Mouse (Mus musculus) activated CD4-positive, CD25-positive, alpha-beta regulatory T cell, adult 4 months (primary cell): ENCODE data around the gene March11. TPM values are rescaled to one million over a fixed set of nuclear protein-coding genes. Genes with fewer than 3 reads are reported as not detected.

Experiments used
- ATAC-seq: one replicate; pipeline ENCODE4 v1.8.0; 2017
- polyA plus RNA-seq, 2 experiments: library from polyadenylated mRNA; unstranded; fragments of 100-300 nt; shearing (Covaris generic); gene quantifications; one replicate each; pipeline ENCODE4 v1.2.1; 2017

March11 gene
- polyA plus RNA-seq: not detected

DNA sequence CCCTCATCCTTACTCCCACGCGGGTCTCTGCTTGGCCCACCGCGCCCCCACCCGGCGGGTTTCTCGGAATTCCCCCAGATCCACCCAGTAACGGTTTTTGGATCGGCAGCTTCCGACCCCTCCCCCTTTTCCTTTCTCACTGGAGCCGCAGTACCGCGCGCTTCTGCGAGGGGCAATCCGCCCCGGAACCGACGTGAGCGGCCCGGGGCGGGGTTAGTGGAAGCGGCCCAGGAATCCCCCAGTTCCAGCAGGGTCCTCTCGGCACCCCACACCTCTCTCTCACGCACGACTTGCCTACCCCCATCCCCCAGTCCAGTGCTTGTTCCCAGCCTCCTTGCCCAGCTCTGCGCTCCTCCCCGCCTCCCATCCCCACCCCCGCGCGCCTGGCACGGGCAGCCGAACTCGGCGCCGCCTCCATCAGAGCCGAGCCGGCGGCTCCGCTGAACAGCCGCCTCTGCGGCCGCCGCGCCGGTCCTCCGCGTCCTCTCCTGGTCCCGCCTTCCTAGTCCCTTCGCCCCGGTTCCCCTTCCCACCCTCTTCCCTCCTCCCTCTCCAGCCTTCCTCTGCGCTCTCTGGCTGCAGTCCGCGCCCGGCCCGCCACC lies at the start of gene March11:
TSS of gene March11 (plus strand) at position 420 of the 602 bp plus-strand sequence.
- no peak for ATAC-seq

DNA sequence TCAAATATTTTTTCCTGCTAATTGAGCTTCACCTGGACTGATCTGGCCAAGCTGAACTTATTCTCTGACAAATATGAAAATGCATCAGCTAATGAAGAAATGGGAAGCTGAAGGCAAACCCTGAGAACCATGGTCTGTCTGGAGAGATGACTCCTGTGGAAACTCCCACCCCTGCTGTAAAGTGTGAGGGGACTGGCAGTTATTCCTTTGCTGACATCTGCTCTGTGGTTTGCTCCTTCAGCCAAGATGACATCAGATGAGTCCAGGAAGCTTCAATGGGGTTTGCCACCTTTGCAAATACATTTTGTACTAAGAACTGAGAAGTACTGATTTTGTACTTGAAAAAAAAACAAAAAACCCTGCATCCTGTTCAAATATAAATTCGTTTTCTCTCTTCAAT lies 46.5 kb upstream of the March11 start:
- ATAC-seq: no peak

DNA sequence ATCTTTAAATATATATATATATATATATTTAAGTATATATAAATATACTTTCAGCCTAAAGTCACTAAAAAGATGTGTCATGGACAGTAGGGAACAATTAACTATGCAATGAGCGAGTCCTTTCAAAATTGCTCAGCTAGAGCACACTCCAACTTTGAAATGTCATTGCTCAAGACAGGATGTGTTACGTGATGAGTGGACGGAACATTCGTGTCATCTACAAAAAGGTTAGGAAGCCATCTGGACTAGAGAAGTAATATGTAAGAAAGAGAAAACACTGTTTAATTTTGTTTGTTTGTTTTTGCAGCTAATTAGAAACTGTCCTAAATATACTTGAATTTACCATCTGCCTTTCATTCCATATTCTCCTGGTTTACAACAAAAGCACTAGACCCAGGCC lies 39.3 kb upstream of the March11 start:
- ATAC-seq: no peak

DNA sequence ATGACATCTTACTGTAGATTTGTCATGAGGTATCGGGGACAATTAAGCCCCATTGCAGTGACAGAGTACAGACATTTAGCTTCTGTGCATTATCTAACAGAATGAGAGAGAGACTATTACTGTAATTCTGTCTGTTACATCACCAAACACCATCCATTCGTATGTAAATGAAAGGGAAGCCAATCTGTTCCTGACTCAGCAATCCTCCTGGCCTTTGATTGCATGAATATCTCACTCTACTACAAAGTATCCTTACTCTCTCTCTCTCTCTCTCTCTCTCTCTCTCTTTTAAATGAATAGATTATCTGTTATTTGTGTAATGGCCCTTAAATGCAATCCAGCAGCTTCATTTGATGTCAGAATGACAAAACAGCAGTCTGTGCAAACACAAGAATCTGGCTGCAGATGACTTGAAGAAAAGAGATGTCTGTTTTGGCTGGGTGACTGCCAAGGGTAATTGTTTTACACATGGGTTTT lies 32.8 kb upstream of the March11 start:
- ATAC-seq: no peak

DNA sequence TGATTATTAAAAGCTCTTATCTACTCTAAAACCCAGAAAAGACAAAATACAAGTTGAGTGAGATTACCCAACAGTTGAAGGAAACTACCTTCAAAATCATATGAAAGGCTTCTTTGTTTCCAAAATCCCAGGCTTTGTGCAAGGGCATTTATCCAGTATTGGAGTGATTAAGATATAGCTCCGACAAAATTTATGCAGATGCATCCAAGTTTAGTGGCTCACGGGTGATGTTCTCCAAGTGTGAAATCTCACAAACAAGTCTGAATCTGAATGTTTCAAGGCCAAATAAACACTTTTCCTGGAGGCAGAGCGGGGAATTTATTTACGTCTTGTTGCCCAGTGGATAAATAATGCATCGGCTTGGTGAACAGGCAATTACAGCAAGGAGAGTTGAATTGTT lies 32.2 kb upstream of the March11 start:
- no peak for ATAC-seq

DNA sequence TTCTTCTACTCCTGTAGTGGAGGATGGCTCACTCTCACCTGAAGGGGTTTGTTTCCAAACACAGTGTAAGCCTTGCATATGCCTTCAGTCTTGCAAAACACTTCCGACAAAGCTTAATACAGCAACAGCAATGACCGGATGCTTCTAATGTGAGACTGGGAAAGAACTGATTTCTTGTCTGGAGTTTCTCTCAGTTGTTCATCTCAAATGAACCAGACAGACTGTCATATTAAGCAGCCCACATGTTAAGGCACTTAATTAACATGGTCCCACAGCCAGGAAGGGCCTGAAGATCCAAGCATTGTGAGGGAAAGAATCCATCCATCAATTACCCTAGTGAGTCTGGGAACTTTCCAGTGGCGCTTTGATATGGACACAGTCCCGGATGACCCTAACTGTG lies 17.0 kb upstream of the March11 start:
- no peak for ATAC-seq

DNA sequence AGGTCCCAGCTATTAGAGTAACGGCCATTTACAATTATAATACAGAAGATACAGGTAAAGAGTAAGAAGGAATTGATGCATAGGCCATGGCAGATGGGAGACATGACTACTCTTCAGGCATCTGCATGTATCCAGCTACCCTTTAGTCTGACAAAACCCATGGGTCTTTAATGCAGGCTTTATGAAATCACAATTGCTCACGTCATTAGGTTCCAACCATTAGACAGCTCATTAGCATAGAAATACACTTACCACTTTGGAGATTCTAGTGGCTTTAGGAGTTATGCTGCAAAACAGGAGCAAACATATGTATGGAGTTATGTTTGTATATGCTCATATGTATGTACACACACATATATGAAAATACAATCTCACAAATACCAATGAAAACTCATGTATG lies 16.0 kb upstream of the March11 start:
- ATAC-seq: no peak

DNA sequence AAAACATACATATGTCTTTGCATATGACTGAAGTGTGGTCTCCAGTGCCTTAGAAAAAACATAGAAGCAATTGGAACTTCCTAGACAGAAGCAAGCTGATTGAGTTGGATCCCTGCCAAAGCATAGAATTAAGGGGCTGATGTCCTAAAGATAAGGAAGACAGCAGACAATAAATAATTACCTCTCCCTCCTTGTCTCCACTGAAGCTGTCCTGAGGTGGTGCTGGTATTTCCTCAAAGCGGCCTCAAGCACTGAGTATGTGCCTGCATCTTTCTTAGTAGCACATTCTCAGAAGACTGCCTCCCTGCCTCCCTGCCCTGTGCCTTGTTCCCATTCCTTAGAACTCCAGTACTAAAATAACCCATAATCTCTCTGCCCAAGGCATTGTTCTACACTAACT lies 15.6 kb upstream of the March11 start:
- ATAC-seq: no peak

DNA sequence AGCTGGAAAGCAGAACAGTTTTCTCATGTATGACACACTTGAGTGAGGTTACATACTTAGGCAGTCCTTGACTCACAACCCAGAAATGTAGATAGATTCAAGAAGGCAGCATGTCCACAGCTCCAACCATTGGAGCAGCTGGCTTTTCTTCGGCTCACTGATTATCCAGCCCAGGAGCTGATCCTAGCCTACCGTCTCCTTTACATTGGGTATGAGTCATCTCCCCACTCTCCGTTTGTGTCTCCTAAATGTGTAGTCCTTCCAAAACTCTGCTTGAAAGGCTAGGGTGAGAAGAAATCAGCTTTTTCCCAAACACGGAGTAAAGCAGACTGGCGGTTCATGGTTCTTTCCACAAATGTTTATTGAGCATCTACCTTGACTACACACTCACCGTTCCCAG lies 10.2 kb upstream of the March11 start:
- no peak for ATAC-seq

DNA sequence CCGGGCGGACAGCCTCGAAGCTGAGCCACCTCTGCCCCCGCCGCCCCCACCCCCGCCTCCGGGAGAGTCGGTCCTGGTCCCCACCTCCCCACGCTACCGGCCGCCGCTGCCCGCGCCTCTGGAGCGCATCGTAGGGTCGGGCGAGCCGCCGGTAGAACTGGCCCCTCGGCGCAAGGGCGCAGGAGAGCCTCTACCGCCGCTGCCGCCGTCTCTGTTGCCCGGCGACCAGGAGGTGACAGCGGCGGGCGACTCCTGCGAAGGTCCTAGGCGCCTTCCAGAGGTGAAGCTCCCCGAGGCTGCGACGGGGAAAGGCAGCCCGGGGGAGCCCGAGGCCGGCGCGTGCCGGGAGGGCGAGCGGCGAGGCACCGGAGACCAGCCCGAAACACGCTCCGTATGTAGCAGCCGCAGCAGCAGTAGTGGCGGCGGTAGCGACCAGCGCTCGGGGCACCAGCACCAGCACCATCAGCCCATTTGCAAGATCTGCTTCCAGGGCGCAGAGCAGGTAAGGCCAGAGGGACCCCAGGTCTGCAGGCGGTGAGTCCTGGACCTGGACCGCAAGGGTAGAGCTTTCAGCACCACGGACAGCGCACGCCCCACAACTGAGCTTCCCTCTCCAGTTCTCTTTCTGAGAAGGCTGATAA lies 563 bp downstream of the March11 start:
- ATAC-seq: no peak

DNA sequence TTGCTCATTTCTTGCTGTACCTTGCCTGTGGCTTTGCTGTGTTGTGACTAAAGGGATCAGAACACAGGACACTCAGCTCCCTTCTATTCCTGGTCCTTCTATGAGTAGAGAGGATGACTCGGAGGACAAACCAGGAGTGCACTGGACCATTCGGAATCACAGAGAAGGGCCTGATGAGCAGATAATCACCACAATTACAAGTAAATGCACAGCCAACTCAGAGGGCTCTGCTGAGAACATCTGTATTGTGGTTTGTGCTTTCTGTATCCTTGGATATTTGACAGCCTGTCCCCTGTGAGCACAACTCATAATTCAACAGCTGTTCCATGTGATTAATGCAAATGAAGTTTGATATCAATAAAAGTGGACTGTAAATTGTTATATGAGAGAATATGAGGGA lies 11.0 kb downstream of the March11 start:
- no peak for ATAC-seq

DNA sequence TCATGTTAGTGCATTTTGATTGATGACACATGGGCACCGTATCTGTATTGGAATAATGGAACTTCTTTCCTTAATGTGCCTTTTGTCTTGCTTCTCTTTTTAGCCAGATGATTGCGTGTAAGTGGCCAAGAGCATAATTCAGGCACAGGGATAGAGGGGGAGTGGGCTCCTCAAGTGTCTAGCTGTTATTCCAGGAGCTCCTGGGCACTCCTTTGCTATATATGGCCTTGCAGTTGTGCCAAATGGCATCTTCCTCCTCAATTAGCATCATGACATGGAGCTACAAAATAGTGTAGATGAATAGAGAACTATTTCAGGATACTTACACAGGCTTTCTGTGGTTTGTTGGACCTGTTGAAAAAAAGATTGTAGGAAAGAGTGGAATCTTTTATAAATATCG lies 11.6 kb downstream of the March11 start:
- ATAC-seq: no peak

DNA sequence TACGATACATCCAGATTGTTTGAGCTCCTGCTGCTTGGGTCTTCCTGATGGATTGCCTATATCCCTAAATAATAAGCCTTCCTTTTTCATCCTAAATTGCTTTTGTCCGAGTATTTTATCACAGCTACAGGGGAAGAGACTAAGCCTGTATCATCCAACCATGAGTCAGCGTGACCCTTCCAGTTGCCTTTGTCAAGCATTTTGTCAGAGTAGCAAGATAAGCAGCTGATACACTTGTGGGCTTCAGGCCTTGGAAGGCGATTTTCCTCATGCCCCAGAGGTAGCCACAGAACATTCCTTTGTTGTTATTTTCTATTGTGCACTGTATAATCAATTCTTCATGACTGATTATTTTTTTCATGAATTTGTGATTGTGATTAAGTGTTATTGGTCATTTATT lies 14.0 kb downstream of the March11 start:
- ATAC-seq: no peak

DNA sequence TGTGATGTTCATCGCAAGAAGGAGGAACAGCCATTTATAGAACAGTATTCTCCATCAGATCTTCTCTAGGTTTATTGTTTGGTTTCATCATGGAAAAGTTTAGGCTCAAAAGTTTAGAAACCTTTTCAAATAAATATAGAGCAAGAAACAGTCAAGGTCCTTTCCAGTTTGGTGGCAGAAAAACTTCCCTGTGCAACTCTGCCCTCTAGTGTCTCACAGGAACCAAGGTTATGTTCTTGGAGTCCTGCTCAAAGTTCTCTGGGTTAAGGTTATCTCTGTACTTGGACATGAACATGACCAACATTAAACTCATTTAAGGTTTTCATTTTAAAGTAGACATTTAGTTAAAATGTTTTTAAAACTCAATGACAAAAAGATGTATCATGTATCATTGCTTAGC lies 18.3 kb downstream of the March11 start:
- no peak for ATAC-seq

DNA sequence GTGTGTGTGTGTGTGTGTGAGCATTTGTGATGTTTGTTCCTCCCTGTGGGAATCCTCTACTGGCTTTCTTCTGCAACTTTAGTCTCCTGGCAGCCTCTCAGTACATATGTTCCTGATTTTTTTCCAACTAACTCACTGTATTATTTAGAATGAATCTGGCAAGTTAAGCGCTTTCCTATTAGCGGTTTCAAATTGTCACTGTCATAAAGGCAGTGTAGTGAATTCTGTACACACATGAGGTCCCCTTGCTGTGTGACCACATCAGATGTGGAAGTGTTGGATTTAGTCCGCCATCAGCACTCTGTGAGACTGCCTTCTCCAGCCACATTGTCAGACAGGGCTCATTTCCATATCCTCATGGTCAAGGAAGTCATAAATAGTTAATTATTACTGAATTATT lies 26.9 kb downstream of the March11 start:
- ATAC-seq: no peak

DNA sequence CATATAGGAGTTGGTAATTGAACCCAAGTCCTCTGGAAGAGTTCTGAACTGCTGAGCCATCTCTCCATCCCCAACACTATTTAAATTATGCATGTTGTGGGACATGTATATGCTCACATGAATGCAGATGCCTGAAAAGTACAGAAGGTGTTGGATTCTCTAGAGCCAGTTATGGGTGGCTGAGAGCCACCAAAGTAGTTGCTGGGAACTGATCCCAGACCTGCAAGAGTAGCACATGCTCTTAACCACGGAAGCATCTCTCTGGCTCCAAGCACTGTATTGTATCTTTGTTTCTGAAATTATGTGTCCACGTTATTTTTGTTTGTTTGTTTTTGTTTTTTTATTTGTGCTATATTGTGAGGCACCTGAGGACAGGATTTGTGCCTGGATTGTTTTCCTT lies 28.9 kb downstream of the March11 start:
- no peak for ATAC-seq

DNA sequence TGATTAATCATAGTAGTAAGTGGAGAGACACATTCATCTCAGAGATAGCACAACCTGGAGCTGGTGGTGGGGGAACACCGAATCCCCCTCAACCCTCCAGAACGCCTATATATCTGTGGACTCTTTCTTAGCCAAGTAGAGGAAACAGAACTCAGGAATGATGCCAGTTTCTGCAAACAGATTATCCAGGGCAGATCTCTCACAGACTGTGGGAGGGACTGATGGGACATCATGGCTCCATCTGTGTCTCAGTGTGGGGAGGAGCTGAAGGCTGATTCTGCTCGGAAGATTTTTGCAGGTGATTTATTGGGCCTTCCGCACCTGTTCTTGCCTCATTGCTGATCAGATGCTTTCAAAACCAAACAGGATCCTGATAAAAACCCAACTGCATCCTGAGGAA lies 29.5 kb downstream of the March11 start:
- no peak for ATAC-seq

DNA sequence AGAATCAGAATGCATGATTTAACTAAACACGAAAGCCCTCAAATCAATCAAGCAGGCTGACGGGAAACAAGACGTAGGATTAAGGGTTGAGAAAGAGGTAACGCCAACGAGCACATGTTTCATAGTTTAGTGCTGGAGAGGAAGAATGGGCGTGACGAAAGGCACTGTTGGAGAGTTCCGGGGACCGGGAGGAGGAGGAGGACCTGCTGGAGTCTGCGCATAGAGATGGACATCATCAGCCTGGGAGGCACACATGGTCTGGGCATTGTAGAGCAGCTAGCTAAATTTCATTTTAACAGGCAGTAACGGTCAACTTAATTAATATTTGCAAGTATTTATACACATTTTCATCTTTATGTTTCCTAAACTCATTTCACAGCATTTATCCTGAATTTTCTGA lies 31.6 kb downstream of the March11 start:
- ATAC-seq: no peak

DNA sequence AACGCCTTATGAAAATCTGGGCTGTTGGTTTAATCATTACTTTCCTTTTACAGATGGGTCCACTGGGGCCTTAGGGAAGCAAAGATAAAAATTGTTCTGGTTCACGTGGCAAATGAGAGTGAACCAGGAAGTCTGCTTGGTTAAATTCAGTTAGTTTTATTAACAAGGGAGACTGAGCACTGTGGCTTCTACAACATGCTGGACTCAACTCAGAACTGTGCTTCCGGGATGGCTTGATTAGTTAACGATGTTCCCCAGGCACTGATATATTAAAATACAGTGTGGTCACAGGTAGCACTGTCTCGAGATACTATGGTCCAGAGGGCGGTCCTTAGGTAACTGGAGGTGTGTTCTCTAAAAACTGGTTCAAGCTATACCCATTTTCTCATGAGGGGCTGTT lies 32.1 kb downstream of the March11 start:
- no peak for ATAC-seq

DNA sequence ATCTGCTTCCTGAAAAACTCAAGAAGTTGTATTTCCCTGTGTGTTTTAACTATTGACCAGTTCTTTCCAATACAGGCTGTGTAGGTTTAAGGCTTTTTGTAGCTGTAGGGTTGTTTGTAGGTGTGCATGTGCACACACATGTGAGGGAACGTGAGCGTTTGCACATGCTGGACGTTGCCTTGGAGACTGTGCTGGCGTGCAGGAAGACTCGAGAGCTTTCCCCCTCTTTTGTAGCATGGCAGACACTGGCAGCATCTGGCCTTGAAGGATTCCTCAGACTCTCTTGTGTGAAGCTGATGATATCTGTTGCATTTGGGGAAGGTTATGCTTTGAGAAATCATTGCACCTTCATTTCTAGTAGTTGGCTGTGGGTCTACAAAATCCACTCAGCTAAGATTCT lies 35.5 kb downstream of the March11 start:
- no peak for ATAC-seq

DNA sequence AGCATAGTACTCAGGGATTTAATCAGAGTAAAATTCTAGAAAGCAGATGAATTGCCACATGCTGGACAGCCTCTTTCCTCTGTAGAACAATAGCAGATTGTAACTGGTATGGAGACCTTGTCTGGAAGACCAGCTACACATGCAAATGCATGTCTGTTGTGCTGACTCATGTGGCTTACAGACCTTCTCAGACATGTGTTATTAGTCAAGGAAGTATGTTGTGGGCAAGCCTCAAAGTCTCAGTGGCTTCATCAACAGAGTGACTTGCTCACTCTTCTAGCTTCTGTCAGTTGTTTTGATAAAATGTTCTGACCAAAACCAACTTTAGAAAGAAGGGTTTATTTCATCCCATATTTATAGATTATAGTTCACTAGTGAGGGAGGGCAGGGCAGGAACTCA lies 44.8 kb downstream of the March11 start:
- no peak for ATAC-seq

DNA sequence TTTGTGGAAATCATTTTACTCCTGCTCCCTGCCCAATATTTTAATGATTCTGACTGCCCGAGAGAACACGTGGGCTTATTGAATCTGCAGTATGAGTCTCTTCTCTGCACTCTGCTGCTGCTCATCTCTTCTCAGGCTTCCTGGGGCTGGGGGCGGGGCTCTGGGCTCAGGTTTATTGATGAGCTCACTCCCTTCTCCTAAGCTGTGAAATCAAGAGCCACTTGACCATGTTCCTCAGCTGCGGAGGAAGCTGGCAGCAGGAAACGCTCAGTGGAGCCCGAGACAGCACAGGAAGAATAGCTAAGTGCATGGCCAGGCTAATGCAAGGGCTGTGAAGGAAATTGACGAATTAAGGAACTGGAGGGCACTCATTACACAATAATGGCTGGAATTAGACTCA lies 56.5 kb downstream of the March11 start:
- no peak for ATAC-seq

DNA sequence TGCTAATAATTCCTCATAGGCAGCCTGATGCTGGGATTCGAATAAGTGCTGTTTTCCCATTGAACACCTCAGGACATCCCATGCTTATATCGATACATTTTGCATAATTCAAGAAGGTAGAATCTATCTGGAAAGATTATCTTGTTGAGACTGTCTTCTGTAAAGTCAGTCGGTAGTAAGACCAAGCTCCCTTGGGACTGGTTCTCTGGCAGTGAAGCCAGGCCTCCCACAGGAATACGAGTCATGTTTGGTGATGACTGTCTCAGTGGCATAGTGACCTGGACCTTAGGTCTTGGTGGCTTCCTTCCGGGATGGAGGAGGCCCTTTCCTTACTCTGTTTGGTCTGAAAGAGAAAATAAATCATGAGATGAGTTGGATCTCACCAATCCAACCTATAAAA lies 57.7 kb downstream of the March11 start:
- ATAC-seq: no peak

DNA sequence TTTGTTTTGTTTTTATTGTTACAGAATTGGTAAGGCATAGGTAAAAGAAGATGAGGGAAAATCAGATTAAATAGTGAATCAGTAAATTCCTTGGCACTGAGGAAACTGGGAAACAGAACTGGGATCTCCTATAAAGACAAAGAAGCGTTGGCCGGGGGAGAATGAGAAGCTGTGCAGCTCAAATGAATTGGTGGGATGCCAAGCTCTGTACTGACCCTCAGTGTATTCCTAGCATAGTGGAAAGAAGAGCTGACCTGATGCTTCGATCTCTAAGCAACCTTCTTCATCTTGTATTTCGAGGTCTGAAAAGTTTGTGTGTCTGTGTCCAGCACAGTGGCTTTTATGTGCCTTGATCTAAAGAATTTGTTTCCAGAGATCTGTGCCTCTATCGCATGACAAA lies 64.9 kb downstream of the March11 start:
- no peak for ATAC-seq

DNA sequence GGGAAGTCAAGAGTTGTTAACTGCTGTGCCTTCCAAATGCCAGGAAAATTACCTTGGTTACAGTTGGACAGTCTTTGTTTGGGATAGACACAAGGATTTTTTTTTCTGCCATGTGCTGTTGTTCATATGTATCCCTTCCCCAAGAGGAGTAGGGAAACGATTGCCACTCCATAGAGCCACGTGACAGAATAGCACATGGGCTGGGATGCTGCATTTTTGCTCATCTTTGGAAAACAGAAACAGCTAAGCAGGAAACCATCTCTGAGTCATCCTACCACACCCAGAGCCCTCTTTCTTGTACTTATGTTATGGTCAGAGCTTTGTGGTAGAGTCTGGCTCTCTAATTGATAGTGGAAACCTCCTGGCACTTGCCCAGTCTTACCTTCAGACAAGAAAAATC lies 65.4 kb downstream of the March11 start:
- no peak for ATAC-seq
